Mouse (Mus musculus): ENCODE measurements around the gene Rc3h2. TPM values are rescaled to one million over a fixed set of nuclear protein-coding genes. Genes with fewer than 3 reads are reported as not detected.

Rc3h2 gene
- total and polyA plus RNA-seq, 2 experiments from 2014 or later: 6.0 to 24.7 TPM

DNA sequence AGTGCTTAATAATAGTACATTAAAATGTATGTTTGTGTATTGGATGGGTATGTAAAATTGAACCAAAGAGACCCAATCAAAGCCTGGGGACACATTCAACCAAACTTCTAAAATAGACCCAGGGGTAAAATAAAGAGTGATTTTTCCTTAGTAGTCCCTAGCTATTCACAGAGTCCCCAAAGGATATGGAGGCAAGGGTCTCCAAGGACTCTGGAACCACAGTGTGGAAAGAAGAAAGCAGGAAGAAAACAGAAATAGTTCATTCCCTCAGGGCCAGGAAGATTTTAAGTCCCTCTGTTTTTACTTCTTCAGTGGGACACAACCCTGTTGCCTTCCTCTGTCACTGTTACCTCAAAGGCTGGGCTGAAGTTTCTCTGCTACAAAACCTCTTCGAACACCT is 96.5 kb downstream of the Rc3h2 start, which contains the start of gene Olfr368:
Olfr368 (plus strand) TSS at position 301 of the 400 bp plus-strand sequence.
- DNase-seq (ENCODE audit: low spot score) (no peak), ATAC-seq (ENCODE audit: insufficient read depth, low read depth) (no peak)
- Histone ChIP-seq H3K9me3 (replicated peaks; ENCODE audit: control insufficient read depth, low read length) (no peaks in the 10 kb centered on the region), H3K4me1 (ENCODE audit: control insufficient read depth, insufficient read depth) (no peaks in the 10 kb centered on the region), H3K4me2 (ENCODE audit: low read depth, low read length) (no peak within 1 kb of the TSS), H3K9ac (replicated peaks; ENCODE audit: low read depth, low read length) (no peak within 1 kb of the TSS), H3K27ac (ENCODE audit: low read depth) (no peak within 1 kb of the TSS), H3K4me3 (ENCODE audit: low read depth, low read length) (no peak within 1 kb of the TSS), H3K36me3 (replicated peaks; ENCODE audit: control insufficient read depth, insufficient read depth, low read length) (no peaks in the 10 kb centered on the region), H3K27me3 (ENCODE audit: control insufficient read depth, insufficient read depth, low read length) (no peaks in the 10 kb centered on the region)
- 71% methylated on average over 1 of the region's 1 CpGs for WGBS
- TF ChIP-seq EP300 (IDR thresholded peaks at IDR 0.05; ENCODE audit: low read depth): no peak
- no peak for TF ChIP-seq CTCF (IDR thresholded peaks at IDR 0.05; ENCODE audit: low read depth)

Other genes starting within 250 kb of the Rc3h2 start
- not detected in 2 replicates for gene Olfr365, start 234.7 kb downstream of the Rc3h2 start, total RNA-seq (2014; rRNA removed; ENCODE audit: low replicate concordance)
- not detected in 2 replicates for gene Olfr365, start 234.7 kb downstream of the Rc3h2 start, polyA plus RNA-seq (2015; fragmentation: Nextera tagmentation; extraction: Ambion mirVana)
- gene Olfr366, start 211.3 kb downstream of the Rc3h2 start, total RNA-seq (2014; rRNA removed; ENCODE audit: low replicate concordance): not detected in 2 replicates
- not detected in 2 replicates for gene Olfr366, start 211.3 kb downstream of the Rc3h2 start, polyA plus RNA-seq (2015; fragmentation: Nextera tagmentation; extraction: Ambion mirVana)
- gene Olfr368, start 96.4 kb downstream of the Rc3h2 start, total RNA-seq (2014; rRNA removed; ENCODE audit: low replicate concordance): not detected in 2 replicates
- not detected in 2 replicates for gene Olfr368, start 96.4 kb downstream of the Rc3h2 start, polyA plus RNA-seq (2015; fragmentation: Nextera tagmentation; extraction: Ambion mirVana)
- 22.8 and 29.3 TPM in 2 replicates for gene Pdcl, start 63.6 kb downstream of the Rc3h2 start, total RNA-seq (2014; rRNA removed; ENCODE audit: low replicate concordance)
- 27.6 and 29.0 TPM in 2 replicates for gene Pdcl, start 63.6 kb downstream of the Rc3h2 start, polyA plus RNA-seq (2015; fragmentation: Nextera tagmentation; extraction: Ambion mirVana)
- 9.4 and 13.9 TPM in 2 replicates for gene Zbtb26, start 20.2 kb upstream of the Rc3h2 start, total RNA-seq (2014; rRNA removed; ENCODE audit: low replicate concordance)
- 1.9 and 2.0 TPM in 2 replicates for gene Zbtb26, start 20.2 kb upstream of the Rc3h2 start, polyA plus RNA-seq (2015; fragmentation: Nextera tagmentation; extraction: Ambion mirVana)
- 7.4 and 9.4 TPM in 2 replicates for gene Zbtb6, start 20.3 kb upstream of the Rc3h2 start, total RNA-seq (2014; rRNA removed; ENCODE audit: low replicate concordance)
- 2.1 and 2.3 TPM in 2 replicates for gene Zbtb6, start 20.3 kb upstream of the Rc3h2 start, polyA plus RNA-seq (2015; fragmentation: Nextera tagmentation; extraction: Ambion mirVana)
- gene Rabgap1, start 20.4 kb upstream of the Rc3h2 start, total RNA-seq (2014; rRNA removed; ENCODE audit: low replicate concordance): 27.7 and 35.3 TPM in 2 replicates
- 18.9 and 21.5 TPM in 2 replicates for gene Rabgap1, start 20.4 kb upstream of the Rc3h2 start, polyA plus RNA-seq (2015; fragmentation: Nextera tagmentation; extraction: Ambion mirVana)
- 0.89 and 2.6 TPM in 2 replicates for gene Gpr21, start 93.4 kb upstream of the Rc3h2 start, total RNA-seq (2014; rRNA removed; ENCODE audit: low replicate concordance)
- 0.40 and 0.58 TPM in 2 replicates for gene Gpr21, start 93.4 kb upstream of the Rc3h2 start, polyA plus RNA-seq (2015; fragmentation: Nextera tagmentation; extraction: Ambion mirVana)

Measured in heart, postnatal 0 days (tissue).